Mouse (Mus musculus): Measurements from ENCODE around the gene Iqsec1. TPM values are rescaled to one million over a fixed set of nuclear protein-coding genes. Genes with fewer than 3 reads are reported as not detected.

Gene Iqsec1
- polyA plus RNA-seq, 1 experiment: 124 TPM

DNA sequence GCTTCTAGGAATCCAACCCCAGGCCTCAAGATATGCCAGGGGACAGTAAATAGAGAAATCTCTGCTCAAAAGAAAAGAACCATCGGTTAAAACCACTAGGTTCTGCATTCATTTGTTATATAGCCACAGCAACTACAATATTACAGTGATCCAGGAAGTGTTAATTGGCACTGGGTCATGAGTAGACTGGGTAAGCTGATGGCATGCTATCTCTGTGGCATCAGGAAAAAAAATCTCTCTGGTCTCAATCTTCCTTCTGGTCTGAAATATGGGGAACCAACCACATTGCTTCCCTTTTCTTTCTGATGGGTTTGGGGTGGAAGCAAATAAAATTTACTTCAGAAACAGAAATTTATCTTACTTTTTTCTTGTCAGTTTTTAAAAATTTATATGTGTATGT lies 212.9 kb downstream of the Iqsec1 start:
- DNase-seq: no peak
- Histone ChIP-seq H3K36me3 (ENCODE audit: control insufficient read depth, insufficient read depth, low read length) (no peaks in the 10 kb centered on the region), H3K4me3 (ENCODE audit: control insufficient read depth, insufficient read depth, low read length) (no peak overlapping the region), H3K27ac (ENCODE audit: control insufficient read depth, insufficient read depth, low read length) (no peak overlapping the region), H3K27me3 (ENCODE audit: control insufficient read depth, insufficient read depth, low read length) (no peaks in the 10 kb centered on the region), H3K4me1 (replicated peaks; ENCODE audit: control insufficient read depth, insufficient read depth, low read length) (no peaks in the 10 kb centered on the region)
- 12% methylated on average over 1 of the region's 1 CpGs for WGBS
- TF ChIP-seq POLR2A (IDR thresholded peaks at IDR 0.05; ENCODE audit: control insufficient read depth, extremely low read depth, insufficient read depth, low read length, poor library complexity): no peak
- TF ChIP-seq CTCF (IDR thresholded peaks at IDR 0.05; ENCODE audit: borderline replicate concordance, control insufficient read depth, extremely low read depth, insufficient read depth, low read length, poor library complexity): no peak

DNA sequence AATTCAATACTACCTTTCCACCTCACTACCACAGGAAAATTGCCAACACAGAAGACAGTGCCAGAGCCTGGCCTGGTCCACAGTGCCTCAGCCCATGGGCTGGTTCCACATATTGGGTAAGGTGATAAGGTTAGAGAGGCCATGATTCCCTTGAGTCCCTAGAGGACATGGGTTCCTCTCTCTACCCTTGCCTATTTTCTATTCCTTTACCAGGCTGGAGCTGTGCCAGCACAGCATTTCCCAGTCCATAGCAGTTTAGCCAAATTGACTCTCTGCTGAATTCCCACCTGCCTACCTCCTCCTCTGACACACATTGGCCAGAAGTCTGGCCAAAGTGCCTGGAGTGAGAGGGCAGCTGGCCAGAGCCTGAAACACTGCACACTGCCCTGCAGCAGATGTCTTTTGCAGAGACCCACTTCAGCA lies 214.7 kb downstream of the Iqsec1 start:
- H3K27me3 ChIP-seq (ENCODE audit: control insufficient read depth, insufficient read depth, low read length): no peaks in the 10 kb centered on the region
- TF ChIP-seq POLR2A (IDR thresholded peaks at IDR 0.05; ENCODE audit: control insufficient read depth, extremely low read depth, insufficient read depth, low read length, poor library complexity): no peak
- no peak for TF ChIP-seq CTCF (IDR thresholded peaks at IDR 0.05; ENCODE audit: borderline replicate concordance, control insufficient read depth, extremely low read depth, insufficient read depth, low read length, poor library complexity)
- H3K27ac ChIP-seq (ENCODE audit: control insufficient read depth, insufficient read depth, low read length): no peak overlapping the region
- H3K4me3 ChIP-seq (ENCODE audit: control insufficient read depth, insufficient read depth, low read length): no peak overlapping the region
- H3K4me1 ChIP-seq (replicated peaks; ENCODE audit: control insufficient read depth, insufficient read depth, low read length): no peaks in the 10 kb centered on the region
- no peak for DNase-seq
- no peaks in the 10 kb centered on the region for H3K36me3 ChIP-seq (ENCODE audit: control insufficient read depth, insufficient read depth, low read length)

GRCm38 (mm10) chr6:90772120-90772519 lies 216.4 kb downstream of the Iqsec1 start:
- H3K27me3 ChIP-seq (ENCODE audit: control insufficient read depth, insufficient read depth, low read length): no peaks in the 10 kb centered on the region
- TF ChIP-seq POLR2A (IDR thresholded peaks at IDR 0.05; ENCODE audit: control insufficient read depth, extremely low read depth, insufficient read depth, low read length, poor library complexity): no peak
- no peak for TF ChIP-seq CTCF (IDR thresholded peaks at IDR 0.05; ENCODE audit: borderline replicate concordance, control insufficient read depth, extremely low read depth, insufficient read depth, low read length, poor library complexity)
- WGBS: 97% methylated on average over 5 of the region's 5 CpGs

DNA sequence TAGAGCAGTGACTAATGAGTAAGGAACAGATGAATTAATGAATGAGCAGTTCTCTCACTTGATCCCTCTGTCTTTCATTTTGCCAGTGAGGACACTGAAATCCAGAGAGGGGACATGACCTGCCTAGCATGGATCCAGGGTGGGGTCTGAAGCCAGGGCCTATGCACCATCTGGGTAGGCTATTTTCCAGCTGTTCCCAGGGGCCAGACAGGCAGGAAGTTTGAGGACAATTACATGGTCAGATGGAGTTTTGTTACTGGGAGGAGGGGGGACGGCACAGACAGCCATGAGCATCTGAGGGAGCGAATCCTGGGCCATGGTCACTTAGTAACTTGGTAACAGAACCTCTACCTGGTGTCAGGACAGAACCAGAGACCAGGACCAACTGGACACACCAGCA lies 220.0 kb downstream of the Iqsec1 start:
- WGBS: 94% methylated on average over 2 of the region's 2 CpGs
- no peak for DNase-seq
- Histone ChIP-seq H3K4me1 (replicated peaks; ENCODE audit: control insufficient read depth, insufficient read depth, low read length) (peaks cover 8% of the 10 kb centered on the region), H3K4me3 (ENCODE audit: control insufficient read depth, insufficient read depth, low read length) (no peak overlapping the region), H3K27me3 (ENCODE audit: control insufficient read depth, insufficient read depth, low read length) (no peaks in the 10 kb centered on the region), H3K27ac (ENCODE audit: control insufficient read depth, insufficient read depth, low read length) (no peak overlapping the region), H3K36me3 (ENCODE audit: control insufficient read depth, insufficient read depth, low read length) (no peaks in the 10 kb centered on the region)
- no peak for TF ChIP-seq POLR2A (IDR thresholded peaks at IDR 0.05; ENCODE audit: control insufficient read depth, extremely low read depth, insufficient read depth, low read length, poor library complexity)
- no peak for TF ChIP-seq CTCF (IDR thresholded peaks at IDR 0.05; ENCODE audit: borderline replicate concordance, control insufficient read depth, extremely low read depth, insufficient read depth, low read length, poor library complexity)

More at GRCm38 (mm10) chr6:90772120-90772519, 216.4 kb downstream of the Iqsec1 start:
- Histone ChIP-seq H3K27ac (ENCODE audit: control insufficient read depth, insufficient read depth, low read length) (no peak overlapping the region), H3K36me3 (ENCODE audit: control insufficient read depth, insufficient read depth, low read length) (no peaks in the 10 kb centered on the region), H3K4me1 (replicated peaks; ENCODE audit: control insufficient read depth, insufficient read depth, low read length) (no peaks in the 10 kb centered on the region), H3K4me3 (ENCODE audit: control insufficient read depth, insufficient read depth, low read length) (no peak overlapping the region)
- DNase-seq: no peak

- WGBS: 100% methylated on average over 1 of the region's 1 CpGs
- Histone ChIP-seq H3K4me3 (ENCODE audit: control insufficient read depth, insufficient read depth, low read length) (no peak overlapping the region), H3K27me3 (ENCODE audit: control insufficient read depth, insufficient read depth, low read length) (no peaks in the 10 kb centered on the region), H3K27ac (ENCODE audit: control insufficient read depth, insufficient read depth, low read length) (no peak overlapping the region), H3K36me3 (ENCODE audit: control insufficient read depth, insufficient read depth, low read length) (no peaks in the 10 kb centered on the region), H3K4me1 (replicated peaks; ENCODE audit: control insufficient read depth, insufficient read depth, low read length) (peaks cover 8% of the 10 kb centered on the region)
- no peak for DNase-seq
- TF ChIP-seq POLR2A (IDR thresholded peaks at IDR 0.05; ENCODE audit: control insufficient read depth, extremely low read depth, insufficient read depth, low read length, poor library complexity) (no peak), CTCF (IDR thresholded peaks at IDR 0.05; ENCODE audit: borderline replicate concordance, control insufficient read depth, extremely low read depth, insufficient read depth, low read length, poor library complexity) (no peak)
Observed at GRCm38 (mm10) chr6:90767874-90768273, 220.6 kb downstream of the Iqsec1 start.

DNA sequence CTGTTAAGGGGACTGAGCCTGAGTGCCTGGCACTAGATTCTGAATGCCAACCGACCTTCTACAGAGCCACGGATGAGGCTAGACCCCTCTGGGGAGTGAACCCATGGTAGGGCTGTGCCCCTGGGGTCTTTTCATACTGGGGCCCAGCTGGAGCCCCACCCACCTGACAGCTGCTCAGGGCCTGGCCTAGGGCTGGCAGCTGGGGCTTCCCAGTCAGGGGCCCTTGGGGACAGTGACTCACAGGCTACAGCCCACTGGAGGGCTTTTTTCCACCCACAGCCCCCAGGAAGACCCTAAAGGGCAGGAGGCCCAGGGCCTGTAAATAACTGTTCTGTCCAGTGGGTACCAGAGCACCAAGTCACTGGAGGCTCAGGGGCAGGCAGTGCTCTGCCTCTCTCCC lies 223.7 kb downstream of the Iqsec1 start:
- H3K4me3 ChIP-seq (ENCODE audit: control insufficient read depth, insufficient read depth, low read length): no peak overlapping the region
- no peaks in the 10 kb centered on the region for H3K27me3 ChIP-seq (ENCODE audit: control insufficient read depth, insufficient read depth, low read length)
- TF ChIP-seq CTCF (IDR thresholded peaks at IDR 0.05; ENCODE audit: borderline replicate concordance, control insufficient read depth, extremely low read depth, insufficient read depth, low read length, poor library complexity): no peak
- TF ChIP-seq POLR2A (IDR thresholded peaks at IDR 0.05; ENCODE audit: control insufficient read depth, extremely low read depth, insufficient read depth, low read length, poor library complexity): no peak
- DNase-seq: no peak
- peaks cover 10% of the 10 kb centered on the region for H3K4me1 ChIP-seq (replicated peaks; ENCODE audit: control insufficient read depth, insufficient read depth, low read length)
- H3K27ac ChIP-seq (ENCODE audit: control insufficient read depth, insufficient read depth, low read length): no peak overlapping the region
- H3K36me3 ChIP-seq (ENCODE audit: control insufficient read depth, insufficient read depth, low read length): no peaks in the 10 kb centered on the region
- 87% methylated on average over 2 of the region's 2 CpGs for WGBS

DNA sequence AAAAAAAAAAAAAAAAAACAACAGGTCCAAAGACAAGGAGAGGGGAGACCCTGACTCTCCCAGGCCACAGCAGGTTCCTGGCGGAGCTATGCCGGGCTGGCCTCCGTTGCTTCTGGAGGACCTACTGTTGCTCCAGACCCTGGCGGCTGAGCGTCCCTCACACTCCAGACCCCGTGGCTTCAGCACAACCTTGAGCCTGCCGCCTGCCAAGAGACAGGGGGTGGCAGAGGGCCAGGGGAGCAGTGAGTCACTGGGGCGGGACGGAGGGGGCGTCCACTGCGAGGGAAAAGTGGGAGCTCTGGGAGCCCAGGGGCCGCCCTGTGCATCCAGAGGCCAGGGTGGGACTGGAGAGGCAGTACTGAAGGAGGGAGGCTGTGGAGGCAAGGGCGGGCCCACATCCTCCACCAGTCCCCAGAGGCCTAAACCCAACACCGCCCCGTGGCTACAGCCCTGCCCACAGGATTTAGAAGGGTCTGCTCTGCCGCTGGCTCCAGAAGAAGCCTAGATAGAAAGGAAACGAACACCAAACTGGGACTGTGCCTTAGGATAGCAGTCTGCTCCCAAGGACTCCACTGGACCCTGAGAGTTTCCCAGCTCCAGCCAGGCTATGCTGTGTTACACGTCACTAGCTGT lies 224.4 kb downstream of the Iqsec1 start:
- no peaks in the 10 kb centered on the region for H3K36me3 ChIP-seq (ENCODE audit: control insufficient read depth, insufficient read depth, low read length)
- WGBS: 78% methylated on average over 18 of the region's 18 CpGs
- no peak for TF ChIP-seq POLR2A (IDR thresholded peaks at IDR 0.05; ENCODE audit: control insufficient read depth, extremely low read depth, insufficient read depth, low read length, poor library complexity)
- TF ChIP-seq CTCF (IDR thresholded peaks at IDR 0.05; ENCODE audit: borderline replicate concordance, control insufficient read depth, extremely low read depth, insufficient read depth, low read length, poor library complexity): no peak
- no peak overlapping the region for H3K4me3 ChIP-seq (ENCODE audit: control insufficient read depth, insufficient read depth, low read length)
- H3K27ac ChIP-seq (ENCODE audit: control insufficient read depth, insufficient read depth, low read length): no peak overlapping the region
- no peaks in the 10 kb centered on the region for H3K27me3 ChIP-seq (ENCODE audit: control insufficient read depth, insufficient read depth, low read length)
- DNase-seq: no peak
- peaks cover 13% of the 10 kb centered on the region for H3K4me1 ChIP-seq (replicated peaks; ENCODE audit: control insufficient read depth, insufficient read depth, low read length)
